Mouse (Mus musculus): ENCODE data around the gene Gm6614. TPM values are rescaled to one million over a fixed set of nuclear protein-coding genes. Genes with fewer than 3 reads are reported as not detected.
"Not testable (repeated sequence)": the region's sequence is repeated elsewhere in the genome, so short reads cannot be mapped to it uniquely, and the experiment has no call there.

Gm6614 gene
- not detected in 2 replicates for total RNA-seq (2021)
- long read RNA-seq: 0 reads

- DNase-seq: no peak
Measured at GRCm38 (mm10) chr6:142011364-142011955, at the start of gene Gm6614. Gene Gm6614 (minus strand): TSS chr6:142011414.

GRCm38 (mm10) chr6:142058281-142058680 lies 47.1 kb upstream of the Gm6614 start:
- DNase-seq: not testable (repeated sequence)

GRCm38 (mm10) chr6:142047689-142048088 lies 36.5 kb upstream of the Gm6614 start:
- DNase-seq: no peak

- DNase-seq: no peak
Measured at GRCm38 (mm10) chr6:142045746-142046145, 34.5 kb upstream of the Gm6614 start.

GRCm38 (mm10) chr6:142041896-142042295 lies 30.7 kb upstream of the Gm6614 start:
- DNase-seq: no peak

- no peak for DNase-seq
Measured at GRCm38 (mm10) chr6:142040306-142041175, 29.3 kb upstream of the Gm6614 start.

GRCm38 (mm10) chr6:142035771-142036170 lies 24.6 kb upstream of the Gm6614 start:
- DNase-seq: no peak

GRCm38 (mm10) chr6:142021671-142022070 lies 10.5 kb upstream of the Gm6614 start:
- no peak for DNase-seq

GRCm38 (mm10) chr6:141986772-141987171 lies 24.4 kb downstream of the Gm6614 start:
- no peak for DNase-seq

- DNase-seq: no peak
Measured at GRCm38 (mm10) chr6:141984644-141985043, 26.6 kb downstream of the Gm6614 start.

GRCm38 (mm10) chr6:141962420-141962819 lies 48.8 kb downstream of the Gm6614 start:
- DNase-seq: no peak

GRCm38 (mm10) chr6:141961861-141962260 lies 49.4 kb downstream of the Gm6614 start:
- no peak for DNase-seq

- DNase-seq: no peak
Measured at GRCm38 (mm10) chr6:141960482-141960881, 50.7 kb downstream of the Gm6614 start.

GRCm38 (mm10) chr6:141946862-141947261 lies 64.4 kb downstream of the Gm6614 start, which contains the start of gene Slco1a1:
Gene Slco1a1 (minus strand): TSS chr6:141946962.
- DNase-seq: no peak

- no peak for DNase-seq
Measured at GRCm38 (mm10) chr6:141940451-141940850, 70.8 kb downstream of the Gm6614 start.

Other genes starting within 250 kb of the Gm6614 start
- gene Gm5724, start 237.6 kb downstream of the Gm6614 start, total RNA-seq (2021): not detected in 2 replicates
- 0.58 and 1.4 TPM in 2 replicates for gene Slco1a4, start 155.2 kb downstream of the Gm6614 start, total RNA-seq (2021)
- gene Slco1a1, start 64.5 kb downstream of the Gm6614 start, total RNA-seq (2021): 1.4 TPM in 1 of 2 replicates, not detected in the other
- gene Slco1a6, start 197.1 kb upstream of the Gm6614 start, total RNA-seq (2021): not detected in 2 replicates